Mouse (Mus musculus) 416B (cell line): ENCODE measurements around the gene Tmem238.
"Not testable (repeated sequence)": the region's sequence is repeated elsewhere in the genome, so short reads cannot be mapped to it uniquely, and the experiment has no call there.

Experiments used
- DNase-seq: peaks from one replicate; pipeline ENCODE4 v3.0.0; 2011; ENCODE audit warnings: low read depth

Gene Tmem238

DNA sequence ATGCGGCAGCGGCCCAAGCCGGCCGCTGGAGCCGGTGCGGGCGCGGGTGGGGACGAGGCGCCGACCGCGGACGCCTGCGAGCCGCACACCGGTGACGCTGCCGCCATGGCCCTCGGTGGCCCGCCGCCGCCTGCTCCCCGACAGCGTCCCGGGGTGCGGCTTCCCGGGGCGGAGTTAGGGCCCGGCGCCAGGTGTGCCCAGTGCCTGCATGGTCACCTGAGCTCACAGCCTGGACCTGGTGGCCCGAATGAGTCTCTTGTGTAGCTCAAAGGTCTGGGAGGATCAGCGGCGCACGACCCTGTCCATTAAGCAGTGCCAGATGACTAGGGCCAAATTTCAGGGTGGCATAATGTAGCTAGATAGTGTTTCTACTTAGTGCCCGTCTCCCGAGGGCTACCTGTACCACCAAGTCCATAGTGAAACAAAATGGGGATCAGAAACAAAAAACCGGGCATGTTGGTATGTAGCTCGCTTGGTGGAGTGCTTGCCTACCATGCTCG, at the start of gene Tmem238:
Tmem238 (minus strand) TSS at position 221 of the 500 bp plus-strand sequence.
- peak; percentile 35 for DNase-seq

DNA sequence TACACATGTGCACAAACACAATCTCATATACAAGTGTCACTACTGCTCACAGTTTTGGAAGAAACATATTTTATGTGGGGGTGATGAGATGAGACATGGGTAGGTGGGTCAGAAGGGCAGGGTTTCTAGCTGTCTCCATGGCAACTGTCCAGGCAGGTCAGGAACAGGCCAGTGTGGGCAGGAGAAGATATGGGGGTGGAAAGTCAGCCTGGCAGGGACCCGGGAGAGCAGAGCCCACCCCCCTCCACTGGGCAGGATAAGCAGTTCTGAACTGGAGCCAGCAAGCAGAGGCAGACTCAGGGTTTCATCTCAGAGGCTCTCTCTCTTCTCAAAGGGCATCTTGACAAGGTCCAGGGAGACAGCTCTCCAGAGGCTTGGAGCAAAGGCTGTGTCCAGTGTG, 48.2 kb upstream of the Tmem238 start:
- DNase-seq, result no peak

DNA sequence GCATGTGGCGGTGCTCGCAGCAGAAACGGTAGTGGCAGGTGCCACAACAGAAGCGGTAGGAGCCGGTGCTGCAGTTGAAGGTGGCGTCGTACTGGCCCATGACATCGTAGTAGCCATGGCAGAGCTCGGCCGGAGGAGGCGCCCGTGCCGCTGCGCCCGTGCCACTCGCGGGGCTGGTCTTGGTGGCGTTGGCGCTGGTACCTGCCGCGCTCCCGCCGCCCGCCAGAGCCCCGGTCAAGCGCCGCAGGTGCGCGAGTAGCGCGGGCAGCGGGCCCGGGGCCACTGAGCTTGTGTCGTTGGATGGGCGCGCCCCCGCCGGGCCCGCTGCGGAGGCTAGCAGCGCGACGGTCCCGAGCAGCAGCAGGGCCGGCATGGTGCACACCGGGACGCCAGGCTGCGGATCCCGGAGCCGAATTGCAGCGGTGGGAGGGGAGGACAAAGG, 46.9 kb upstream of the Tmem238 start:
- no peak for DNase-seq

DNA sequence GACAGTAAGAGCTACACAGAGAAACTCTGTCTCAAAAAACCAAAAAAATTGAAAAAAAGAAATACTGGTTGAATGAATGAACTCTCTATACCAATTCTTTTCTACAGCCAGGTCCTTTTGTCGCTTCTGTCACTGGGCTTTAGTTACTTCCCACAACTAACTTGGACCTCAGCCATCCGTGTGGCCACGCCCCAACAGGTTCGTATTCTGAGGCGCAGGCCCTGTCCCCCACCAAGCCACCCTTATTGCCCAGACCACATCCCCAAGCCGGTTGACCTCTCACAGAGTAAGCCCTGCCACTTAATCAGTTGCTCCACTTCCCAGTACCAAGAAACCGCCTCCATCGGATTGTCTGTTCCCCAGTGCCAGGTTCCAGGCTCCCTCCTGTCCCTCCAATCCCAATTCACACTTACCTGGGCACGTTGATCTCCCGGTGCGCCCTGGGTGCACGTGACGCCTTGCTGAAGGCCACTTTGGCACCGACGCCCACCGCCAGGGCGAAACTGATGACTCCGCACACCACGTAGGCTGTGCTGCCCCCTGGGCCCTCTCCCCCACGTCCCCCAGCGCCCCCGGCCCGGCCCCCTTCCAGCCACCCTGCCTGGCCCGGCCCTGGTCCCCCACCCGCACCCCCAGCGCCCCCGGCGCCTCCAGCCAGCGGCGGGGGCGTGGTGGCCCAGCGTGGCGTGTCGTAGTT, 46.3 kb upstream of the Tmem238 start:
- DNase-seq, result no peak

DNA sequence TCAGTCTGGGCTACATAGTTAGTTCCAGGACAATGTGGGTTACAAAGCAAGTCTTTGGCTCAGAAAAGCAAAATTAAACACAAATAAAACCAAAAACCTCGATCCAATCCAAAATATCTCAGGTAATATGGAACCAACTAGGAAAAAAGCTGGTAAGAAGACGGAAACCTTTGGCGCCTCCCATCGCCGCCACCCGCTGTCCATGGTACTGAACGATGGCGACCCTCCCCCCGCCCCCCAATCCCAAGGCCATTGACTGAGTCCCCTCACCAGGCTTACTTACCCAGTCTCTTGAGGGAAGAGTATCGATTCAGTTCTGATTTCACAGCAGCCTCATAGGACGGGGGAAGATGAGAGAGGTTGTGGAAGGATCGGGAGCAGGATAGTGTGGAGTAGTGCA, 41.0 kb upstream of the Tmem238 start:
- no peak for DNase-seq

DNA sequence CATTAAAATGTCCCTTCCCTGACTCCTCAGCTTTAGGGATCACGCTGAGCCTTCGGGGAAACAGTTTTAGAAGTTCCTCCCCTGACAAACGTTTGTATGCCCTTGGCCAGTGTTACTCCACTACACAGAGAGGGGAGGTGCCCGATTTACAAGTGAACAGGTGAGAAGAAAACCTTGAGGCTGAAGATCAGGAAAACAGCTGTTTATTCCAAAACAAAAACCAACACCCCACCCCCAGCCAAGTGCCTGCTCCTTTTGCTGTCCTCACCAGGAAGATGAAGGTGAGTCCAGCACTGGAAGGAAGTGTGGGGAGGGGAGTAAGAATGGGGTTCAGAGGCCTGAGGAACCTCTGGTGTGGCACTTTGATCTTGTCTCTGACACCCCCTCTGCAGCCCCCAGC, 35.9 kb upstream of the Tmem238 start:
- no peak for DNase-seq

DNA sequence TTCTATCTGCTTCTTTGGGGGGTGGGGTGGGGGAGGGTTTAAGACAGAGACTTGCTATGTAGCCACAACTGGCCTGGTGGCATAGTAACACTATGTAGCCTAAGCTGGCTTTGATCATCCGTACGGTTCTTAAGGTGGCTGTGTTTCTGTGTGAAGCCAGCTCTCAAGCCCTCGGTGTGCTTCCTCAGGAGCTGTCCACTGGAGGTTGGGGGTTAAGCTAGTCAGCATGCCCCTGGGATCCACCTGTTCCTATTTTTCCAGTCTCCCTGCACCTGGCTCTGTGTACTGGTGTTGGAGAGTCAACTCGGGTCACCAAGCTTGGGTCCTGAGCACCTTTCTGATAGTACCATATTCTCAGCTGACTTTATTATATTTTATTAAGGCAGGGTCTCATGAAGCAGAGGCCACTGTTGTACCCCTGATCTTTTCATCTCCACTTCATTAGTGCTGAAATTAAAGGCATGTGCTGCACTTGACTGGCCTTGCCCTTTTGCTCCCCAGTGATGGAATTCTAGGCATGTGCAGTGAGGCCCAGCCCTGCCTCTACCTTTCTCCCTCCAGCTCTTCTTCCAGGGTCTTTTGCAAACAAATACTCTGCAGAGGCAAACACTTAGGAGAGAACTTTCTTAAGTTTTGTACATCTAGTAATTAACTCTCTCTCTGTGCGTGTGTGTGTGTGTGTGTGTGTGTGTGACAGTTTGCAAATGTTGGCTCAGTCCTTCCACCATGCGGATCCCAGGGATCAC, 32.9 kb upstream of the Tmem238 start:
- DNase-seq, result no peak

DNA sequence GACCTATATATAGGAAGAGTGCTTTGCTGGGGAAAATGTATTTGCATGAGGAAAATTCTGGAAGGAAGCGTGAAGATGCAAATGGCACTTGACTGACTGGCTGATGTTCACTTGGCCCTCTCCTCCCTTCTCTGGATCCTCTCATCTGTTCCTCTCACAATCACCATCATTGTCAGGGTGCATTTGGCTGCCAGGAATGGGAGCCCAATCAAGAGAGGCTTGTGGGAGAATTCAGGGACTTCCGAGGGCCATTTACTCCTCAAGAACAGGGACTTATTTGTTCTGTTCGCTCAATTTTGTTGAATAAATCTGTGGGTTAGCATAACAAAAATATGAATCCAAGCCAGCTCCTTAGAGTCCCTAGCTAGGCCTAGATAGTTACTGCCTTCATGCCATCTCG, 32.2 kb upstream of the Tmem238 start:
- DNase-seq, result no peak

DNA sequence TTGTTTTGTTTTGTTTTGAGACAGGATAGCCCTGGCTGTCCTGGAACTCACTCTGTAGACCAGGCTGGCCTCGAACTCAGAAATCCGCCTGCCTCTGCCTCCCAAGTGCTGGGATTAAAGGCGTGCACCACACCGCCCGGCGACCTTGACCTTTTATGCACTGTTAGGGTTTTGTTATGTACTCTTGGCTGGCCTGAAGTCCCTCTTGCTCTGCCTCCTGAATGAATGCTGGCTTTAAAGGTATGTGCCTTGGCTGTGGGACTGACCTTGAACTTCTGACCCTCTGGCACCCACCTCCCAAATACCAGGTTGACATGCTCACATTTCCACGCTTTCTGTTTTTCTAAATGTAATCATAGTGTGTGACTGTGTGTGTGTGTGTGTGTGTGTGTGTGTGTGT, 31.5 kb upstream of the Tmem238 start:
- not testable (repeated sequence) for DNase-seq

DNA sequence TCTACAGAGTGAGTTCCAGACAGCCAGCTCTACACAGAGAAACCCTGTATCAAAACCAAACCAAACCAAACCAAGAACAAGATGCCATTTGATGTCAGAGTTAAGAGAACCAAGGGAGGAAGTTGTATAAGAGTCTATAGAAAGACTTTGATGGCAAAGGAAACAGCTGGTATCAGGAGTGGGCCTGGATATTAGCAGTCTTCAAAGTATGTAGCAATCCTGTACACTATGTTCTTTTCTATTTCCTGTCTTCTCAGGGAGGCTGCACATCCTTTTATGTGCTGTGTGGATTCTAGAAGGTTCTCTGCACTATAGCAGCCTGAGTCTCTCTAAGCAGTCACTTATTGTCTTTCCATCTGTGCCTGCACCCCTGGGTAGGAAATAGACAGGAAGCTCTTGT, 27.1 kb upstream of the Tmem238 start:
- DNase-seq, result peak; percentile 33

DNA sequence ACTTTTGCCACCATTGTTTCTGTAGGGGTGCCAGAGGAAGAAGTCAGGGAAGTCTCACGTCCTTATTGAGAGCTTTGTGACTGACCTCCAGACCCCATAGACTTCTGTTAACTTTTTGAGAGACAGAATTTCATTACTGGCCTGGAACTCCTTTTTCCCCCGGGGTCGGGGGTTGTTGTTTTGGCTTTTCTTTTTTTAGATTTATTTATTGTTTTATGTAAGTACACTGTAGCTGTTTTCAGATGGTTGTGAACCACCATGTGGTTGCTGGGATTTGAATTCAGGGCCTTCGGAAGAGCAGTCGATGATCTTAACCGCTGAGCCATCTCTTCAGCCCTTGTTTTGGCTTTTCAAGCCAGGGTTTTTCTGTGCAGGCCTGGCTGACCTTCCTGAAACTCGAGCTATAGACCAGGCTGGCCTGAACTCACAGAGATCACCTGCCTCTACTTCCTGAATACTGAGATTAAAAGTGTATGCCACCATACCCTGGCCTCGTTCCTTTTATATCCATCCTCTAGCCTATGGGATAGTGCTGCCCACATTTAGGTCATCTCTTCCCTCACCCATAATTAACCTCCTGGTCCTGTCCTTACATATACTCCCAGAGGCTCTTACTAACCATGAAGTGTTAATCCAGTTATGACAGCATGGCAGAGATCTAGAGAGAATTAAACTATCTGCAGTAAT, 23.8 kb upstream of the Tmem238 start:
- DNase-seq, result peak; percentile 58

DNA sequence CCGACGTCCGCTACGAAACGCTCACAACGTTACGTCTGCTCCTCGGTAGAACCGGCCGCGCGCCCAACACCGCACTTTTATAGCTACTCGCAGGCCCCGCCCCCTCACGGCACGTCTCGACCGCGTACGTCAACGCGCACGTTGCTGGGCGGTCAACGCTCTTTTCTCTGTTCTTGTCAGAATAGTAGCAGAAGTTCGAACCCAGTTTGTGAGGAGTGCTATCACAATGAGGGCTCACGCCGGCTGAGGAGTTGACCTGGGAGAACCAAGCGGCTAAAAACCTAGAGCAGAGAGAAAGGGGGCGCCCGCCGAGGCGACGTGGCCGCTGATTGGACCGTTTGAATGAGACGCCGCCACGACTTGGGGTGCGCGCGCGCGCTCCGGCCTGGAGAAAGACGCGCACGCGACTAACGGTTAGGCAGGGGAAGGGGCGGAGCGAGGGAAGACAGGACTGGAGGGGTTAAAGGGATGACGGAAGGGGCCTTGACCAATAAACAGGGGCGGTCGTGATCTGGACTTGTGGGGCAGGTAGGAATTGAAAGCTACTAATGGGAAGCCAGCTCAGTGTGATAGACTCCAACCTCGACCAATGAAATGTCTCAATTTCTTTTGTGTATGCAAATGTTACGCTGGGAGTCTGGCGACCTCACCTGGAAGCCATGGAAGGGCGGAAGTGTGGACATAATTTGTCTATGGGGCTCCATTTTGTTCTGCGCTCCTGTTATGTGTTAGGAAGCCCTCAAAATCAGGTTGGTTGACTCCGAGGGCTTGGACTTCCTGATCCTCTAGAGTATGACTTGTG, 23.0 kb upstream of the Tmem238 start, which contains the start of gene Ube2s:
Ube2s (minus strand) TSS at position 288 of the 802 bp plus-strand sequence.
- DNase-seq, result peak; percentile 100

DNA sequence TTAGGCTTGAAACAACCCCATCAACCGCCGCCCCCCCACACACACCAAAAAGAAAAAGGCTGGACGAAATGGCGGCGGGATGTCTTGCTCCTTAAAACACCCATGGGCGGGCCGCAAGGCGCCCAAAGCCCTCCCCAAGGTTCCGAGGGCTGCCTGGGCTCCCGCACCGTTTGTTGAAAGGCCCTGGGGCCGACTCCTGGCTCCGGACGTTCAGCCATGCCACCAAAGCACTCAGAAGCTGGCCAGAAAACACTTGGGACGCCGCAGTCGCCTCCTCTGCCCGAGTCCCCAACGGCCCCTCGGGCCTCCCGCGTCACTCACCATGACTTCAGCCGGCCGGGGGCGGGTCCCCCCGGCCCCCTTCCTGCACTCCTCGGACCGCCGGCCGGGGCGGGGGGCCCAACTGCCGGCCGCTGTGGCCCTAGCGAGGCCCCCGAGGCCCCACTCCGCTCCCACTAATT, 22.4 kb upstream of the Tmem238 start:
- DNase-seq, result peak; percentile 35

DNA sequence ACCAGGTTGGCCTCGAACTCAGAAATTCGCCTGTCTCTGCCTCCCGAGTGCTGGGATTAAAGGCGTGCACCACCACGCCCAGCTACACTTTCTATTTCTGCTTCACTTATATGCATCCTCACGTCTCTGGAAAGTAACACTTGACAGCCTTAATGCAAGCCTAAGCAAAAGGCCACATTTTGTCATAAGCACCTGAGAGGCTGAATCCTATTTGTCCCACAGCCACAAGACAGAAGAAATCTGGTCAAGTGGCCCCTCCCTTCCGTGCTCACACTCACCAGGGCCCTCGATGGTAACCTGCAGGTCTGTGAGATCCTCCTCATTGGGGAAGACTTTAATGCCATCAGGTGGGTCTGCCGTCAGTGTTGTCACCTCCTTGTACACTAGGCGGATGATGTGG, 21.7 kb upstream of the Tmem238 start:
- DNase-seq, result not testable (repeated sequence)

DNA sequence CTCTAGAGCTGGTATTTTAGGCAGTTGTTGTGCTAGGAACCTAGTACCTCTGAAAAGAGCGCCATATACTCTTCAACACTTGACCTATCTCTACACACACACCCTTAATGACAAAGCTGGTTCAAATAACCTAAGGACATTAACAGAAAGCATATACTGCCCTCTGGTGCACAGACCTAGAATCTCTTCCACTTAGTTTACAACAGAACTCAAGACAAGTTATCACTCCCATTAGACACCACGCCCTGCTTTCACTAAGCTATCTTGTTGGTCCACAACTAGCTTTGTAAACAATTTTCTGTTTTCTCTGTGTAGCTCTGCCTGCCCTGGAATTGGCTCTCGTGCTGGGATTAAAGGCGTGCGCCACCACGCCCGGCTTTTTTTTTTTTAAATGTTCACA, 17.3 kb upstream of the Tmem238 start:
- peak; percentile 80 for DNase-seq

DNA sequence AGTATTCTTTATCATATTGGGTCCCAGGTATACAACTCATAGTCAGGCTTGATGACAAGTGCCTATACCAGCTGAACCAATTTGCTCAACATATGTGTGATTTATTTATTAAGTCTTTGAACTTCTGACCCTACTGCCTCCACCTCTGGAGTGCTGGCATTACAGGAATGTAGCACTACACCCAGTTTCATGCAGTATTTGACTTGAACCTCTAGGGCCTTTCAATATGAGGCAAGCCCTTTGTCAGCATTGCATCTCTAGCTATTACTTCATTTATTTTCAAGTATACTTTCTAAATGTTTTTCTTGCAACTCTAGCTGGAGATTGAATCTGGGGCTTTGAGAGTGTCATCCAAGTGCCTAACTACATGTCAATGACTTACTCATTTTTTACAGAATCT, 12.8 kb upstream of the Tmem238 start:
- no peak for DNase-seq

DNA sequence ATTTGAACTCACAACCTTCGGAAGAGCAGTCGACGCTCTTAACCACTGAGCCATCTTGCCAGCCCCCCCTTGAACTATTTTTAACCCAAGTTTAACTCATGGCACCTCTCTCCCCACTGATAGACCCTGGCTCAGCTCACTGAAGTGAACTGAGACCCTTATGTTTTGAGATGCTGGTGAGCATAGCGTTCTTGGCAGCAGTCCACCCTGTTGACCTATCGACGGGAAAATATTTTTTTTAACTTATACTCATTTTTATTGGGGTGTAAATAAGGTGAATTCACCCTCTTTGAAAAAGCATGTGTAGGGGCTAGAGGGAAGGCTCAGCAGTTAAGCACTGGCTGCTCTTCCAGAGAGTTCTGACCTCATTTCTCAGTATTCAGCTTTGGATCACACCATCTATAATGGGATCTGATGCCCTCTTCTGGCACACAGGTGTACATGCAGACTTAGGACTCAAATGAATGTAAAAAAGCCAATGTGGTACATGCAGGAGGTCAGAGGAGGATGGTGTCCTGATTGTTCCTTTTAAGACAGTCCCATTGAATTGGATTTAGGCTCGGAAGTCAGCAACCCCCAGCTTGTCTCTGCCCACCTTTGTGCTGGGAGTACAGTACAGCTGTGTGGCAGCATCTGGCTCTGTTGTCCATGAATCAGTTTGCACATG, 6.4 kb upstream of the Tmem238 start:
- peak; percentile 77 for DNase-seq

DNA sequence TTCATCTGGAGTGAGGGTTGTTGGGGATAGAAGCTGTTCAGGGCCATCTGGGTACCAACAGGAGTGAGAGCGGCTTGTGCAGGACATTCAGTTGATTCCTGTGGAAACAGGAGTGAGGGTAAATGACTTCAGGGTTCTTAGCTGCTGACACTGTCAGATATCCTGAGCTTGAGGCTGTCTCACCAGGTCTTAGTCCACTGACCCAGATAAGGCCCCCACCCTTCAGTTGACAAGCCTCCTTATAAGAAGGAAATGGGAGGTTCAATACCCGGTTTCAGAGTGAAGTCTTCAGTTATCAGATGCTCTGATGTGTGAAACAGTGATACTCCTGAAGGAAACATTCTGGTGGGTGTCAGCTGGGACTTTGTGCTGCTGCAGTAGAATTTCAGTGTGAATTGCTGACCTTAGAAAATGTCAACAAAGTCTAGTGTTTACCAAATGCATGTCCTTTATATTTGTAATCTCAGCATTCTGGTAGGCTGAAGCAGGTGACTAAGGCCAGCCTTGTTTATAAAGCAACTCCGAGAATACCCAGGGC, 5.2 kb upstream of the Tmem238 start:
- no peak for DNase-seq

DNA sequence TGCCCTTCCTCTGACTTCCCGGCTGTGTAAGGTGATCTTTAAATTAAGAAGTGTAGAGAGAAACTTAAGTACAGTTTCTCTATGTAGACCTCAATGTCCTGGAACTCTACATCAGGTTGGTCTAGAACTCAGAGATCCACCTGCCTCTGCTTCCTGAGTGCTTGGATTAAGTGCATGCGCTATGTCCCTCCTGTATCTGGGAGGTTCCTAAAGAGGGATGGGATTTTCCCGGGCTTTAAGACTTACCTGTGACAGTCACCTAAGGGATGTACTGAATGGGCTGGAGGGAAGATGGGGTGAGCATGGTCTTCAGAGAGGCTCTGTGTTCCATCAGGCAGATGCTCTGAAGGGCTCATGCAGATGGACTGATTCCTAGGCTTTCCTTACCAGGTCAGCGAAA, 4.2 kb upstream of the Tmem238 start:
- peak; percentile 27 for DNase-seq

DNA sequence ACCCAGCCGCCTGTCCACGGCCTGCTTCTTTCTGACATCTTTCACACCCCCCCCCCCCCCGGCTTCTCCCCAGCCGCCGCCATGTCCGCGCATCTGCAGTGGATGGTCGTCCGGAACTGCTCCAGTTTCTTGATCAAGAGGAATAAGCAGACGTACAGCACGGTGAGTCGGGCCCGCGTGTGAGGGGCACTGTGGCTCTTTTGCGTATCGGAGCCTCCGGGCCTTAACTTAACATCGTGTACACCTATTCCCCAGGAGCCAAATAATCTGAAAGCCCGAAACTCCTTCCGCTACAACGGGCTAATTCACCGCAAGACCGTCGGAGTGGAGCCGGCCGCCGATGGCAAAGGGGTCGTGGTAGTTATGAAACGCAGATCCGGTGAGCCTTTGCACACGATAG, 3.8 kb upstream of the Tmem238 start:
- not testable (repeated sequence) for DNase-seq
